Mouse (Mus musculus) kidney, postnatal 0 days (tissue): ENCODE measurements around the gene Sh3bgrl2. TPM values are rescaled to one million over a fixed set of nuclear protein-coding genes. Genes with fewer than 3 reads are reported as not detected.
A peak's percentile ranks its signal among the peaks of the same experiment; 100 is the strongest.

Experiments used
- ATAC-seq: fragments of 200-750 bp; cut with Nextera tagmentation; replicated peaks from 2 replicates; pipeline ENCODE4 v1.8.0; 2017; ENCODE audit warnings: low read depth, moderate number of reproducible peaks, moderate TSS enrichment, moderate library complexity; ENCODE audit not compliant: low FRiP score
- DNase-seq: peaks from one replicate; pipeline ENCODE4 v3.0.0-alpha.2; 2016; ENCODE audit warnings: low spot score
- H3K27ac ChIP-seq: fragments of 300-500 bp; sonication (generic); 2 replicates; pipeline ENCODE4 v1.5.1; 2014; ENCODE audit warnings: mild to moderate bottlenecking
- H3K27me3 ChIP-seq: fragments of 300-500 bp; sonication (generic); 2 replicates; pipeline ENCODE4 v1.6.1; 2014; ENCODE audit warnings: low read length, mixed read lengths; ENCODE audit not compliant: insufficient read depth
- H3K36me3 ChIP-seq: fragments of 300-500 bp; sonication (generic); 2 replicates; pipeline ENCODE4 v1.6.1; 2014; ENCODE audit warnings: low read length, mixed read lengths; ENCODE audit not compliant: insufficient read depth
- H3K4me1 ChIP-seq: fragments of 300-500 bp; sonication (generic); replicated peaks from 2 replicates; pipeline ENCODE4 v1.6.1; 2014; ENCODE audit warnings: antibody characterized with exemption, low read length, mixed read lengths; ENCODE audit not compliant: insufficient read depth
- H3K4me2 ChIP-seq: fragments of 300-500 bp; sonication (generic); 2 replicates; pipeline ENCODE4 v1.6.1; 2014; ENCODE audit warnings: mild to moderate bottlenecking, low read length, moderate library complexity, mixed read lengths
- H3K4me3 ChIP-seq: fragments of 300-500 bp; sonication (generic); replicated peaks from 2 replicates; pipeline ENCODE4 v1.5.1; 2014; ENCODE audit warnings: low read depth, low read length
- H3K9ac ChIP-seq: fragments of 300-500 bp; sonication (generic); 2 replicates; pipeline ENCODE4 v1.6.1; 2014; ENCODE audit warnings: low read depth, low read length
- H3K9me3 ChIP-seq: fragments of 300-500 bp; sonication (generic); replicated peaks from 2 replicates; pipeline ENCODE4 v1.6.1; 2016; ENCODE audit warnings: low read length, inconsistent platforms, mixed read lengths
- CTCF ChIP-seq: IDR thresholded peaks from 2 replicates; pipeline ENCODE4 v1.5.1; 2016; ENCODE audit warnings: antibody characterized with exemption, low read depth, mild to moderate bottlenecking, moderate library complexity
- WGBS: fragments of 180-500 bp; shearing (Covaris S2); extraction: QIAGEN DNeasy Blood & Tissue Kit; methylation state at CpG from one replicate; pipeline ENCODE4 v1.1.7; 2014; 5-methylcytosine and 5-hydroxymethylcytosine counted together
- polyA plus RNA-seq: library from polyadenylated mRNA; unstranded; fragments of >200 nt; fragmentation: Nextera tagmentation; extraction: Ambion mirVana; gene quantifications from 2 replicates; pipeline ENCODE4 v1.2.1, GENCODE M21; 2015

Sh3bgrl2 gene
- polyA plus RNA-seq, 1 experiment from 2014 or later, result 26.6 TPM

DNA sequence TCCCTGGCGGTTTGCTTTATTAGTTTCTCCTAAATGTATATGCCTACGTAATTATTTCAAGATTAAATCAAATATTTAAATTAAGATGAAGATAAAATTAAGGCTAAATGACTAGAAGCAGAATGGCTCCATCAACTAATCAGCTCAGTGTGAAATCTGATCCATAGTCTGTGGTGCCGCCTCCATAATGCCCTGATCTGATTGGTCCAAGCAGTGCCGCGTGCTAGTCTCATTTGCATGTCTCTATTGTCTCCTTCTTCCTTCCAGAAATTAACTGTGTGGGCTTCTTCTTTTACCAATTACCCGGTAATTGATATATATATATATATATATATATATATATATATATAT, 109.5 kb downstream of the Sh3bgrl2 start:
- DNase-seq (peak; percentile 55), ATAC-seq (no peak)
- Histone ChIP-seq H3K4me2 (peak overlapping the region; percentile 25; the same call in 1 of the 2 replicates), H3K9ac (no peak overlapping the region), H3K27me3 (no peaks in the 10 kb centered on the region), H3K36me3 (no peaks in the 10 kb centered on the region), H3K27ac (no peak overlapping the region), H3K9me3 (no peaks in the 10 kb centered on the region), H3K4me1 (peaks cover 5% of the 10 kb centered on the region; the same call in 1 of the 2 replicates), H3K4me3 (no peak overlapping the region)
- 45% methylated on average over 6 of the region's 6 CpGs for WGBS
- no peak for TF ChIP-seq CTCF

DNA sequence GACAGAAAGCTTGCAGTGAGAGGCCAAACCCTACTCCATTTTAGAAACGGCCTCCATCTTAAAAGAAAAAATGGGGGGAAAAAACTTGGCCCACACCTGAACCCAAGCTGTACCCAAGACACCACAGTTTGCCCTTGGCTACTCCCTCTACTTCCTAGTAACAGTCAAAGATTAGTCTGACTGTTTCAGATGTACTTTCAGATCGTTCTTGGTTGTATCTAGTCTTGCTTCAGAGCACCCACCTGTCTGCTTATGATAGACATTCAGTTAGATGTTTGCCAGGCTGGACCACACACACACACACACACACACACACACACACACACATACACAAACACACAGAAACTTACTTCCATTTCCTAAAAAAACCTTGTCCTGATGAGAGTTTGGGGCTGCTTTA, 111.0 kb downstream of the Sh3bgrl2 start:
- no peak for ATAC-seq
- no peak for TF ChIP-seq CTCF
- Histone ChIP-seq H3K4me1 (peaks cover 5% of the 10 kb centered on the region; the same call in 1 of the 2 replicates), H3K27me3 (no peaks in the 10 kb centered on the region), H3K4me2 (no peak overlapping the region), H3K9me3 (no peaks in the 10 kb centered on the region), H3K4me3 (no peak overlapping the region), H3K36me3 (no peaks in the 10 kb centered on the region), H3K27ac (no peak overlapping the region), H3K9ac (no peak overlapping the region)
- DNase-seq, result no peak
- 82% methylated on average over 2 of the region's 2 CpGs for WGBS

DNA sequence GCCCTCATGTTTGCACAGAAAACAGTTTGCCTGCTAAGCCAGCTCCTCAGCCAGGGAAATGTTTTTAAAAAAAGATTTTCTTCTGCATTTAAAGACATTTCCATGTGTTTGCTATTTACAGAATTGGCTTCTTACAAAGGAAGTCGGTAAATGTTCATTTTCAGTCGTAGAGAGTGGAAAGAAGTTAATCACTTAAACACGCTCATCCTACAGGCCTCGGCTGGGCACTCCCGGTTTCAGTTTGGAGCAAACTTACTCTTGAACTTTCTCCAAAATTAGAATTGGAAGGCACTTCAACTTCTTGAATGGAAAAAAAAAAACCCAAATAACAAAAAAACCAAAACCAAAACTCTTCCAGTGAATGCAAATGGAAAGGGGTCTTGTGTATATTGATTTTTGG, 113.7 kb downstream of the Sh3bgrl2 start:
- no peak for DNase-seq
- H3K4me1 ChIP-seq, result peaks cover 5% of the 10 kb centered on the region; the same call in 1 of the 2 replicates
- no peak overlapping the region for H3K4me2 ChIP-seq
- no peak overlapping the region for H3K9ac ChIP-seq
- no peaks in the 10 kb centered on the region for H3K36me3 ChIP-seq
- no peak for ATAC-seq
- no peaks in the 10 kb centered on the region for H3K27me3 ChIP-seq
- no peak for TF ChIP-seq CTCF
- no peaks in the 10 kb centered on the region for H3K9me3 ChIP-seq
- no peak overlapping the region for H3K4me3 ChIP-seq
- 82% methylated on average over 5 of the region's 5 CpGs for WGBS
- H3K27ac ChIP-seq, result no peak overlapping the region

GRCm38 (mm10) chr9:83663981-83664897, 116.1 kb downstream of the Sh3bgrl2 start:
- Histone ChIP-seq H3K9ac (0 out of 2 replicates have a peak overlapping the region, but pooled peaks have one; percentile 27), H3K9me3 (no peaks in the 10 kb centered on the region), H3K36me3 (no peaks in the 10 kb centered on the region), H3K4me1 (no peaks in the 10 kb centered on the region), H3K27me3 (no peaks in the 10 kb centered on the region), H3K4me2 (peak overlapping the region; percentile 72), H3K4me3 (peak overlapping the region; percentile 39), H3K27ac (no peak overlapping the region)
- ATAC-seq (no peak), DNase-seq (peak; percentile 43)
- 18% methylated on average over 25 of the region's 33 CpGs for WGBS
- no peak for TF ChIP-seq CTCF

- ATAC-seq, result no peak
- WGBS, result 44% methylated on average over 8 of the region's 8 CpGs
- no peak overlapping the region for H3K9ac ChIP-seq
Measured at GRCm38 (mm10) chr9:83664951-83665350, 116.8 kb downstream of the Sh3bgrl2 start.

DNA sequence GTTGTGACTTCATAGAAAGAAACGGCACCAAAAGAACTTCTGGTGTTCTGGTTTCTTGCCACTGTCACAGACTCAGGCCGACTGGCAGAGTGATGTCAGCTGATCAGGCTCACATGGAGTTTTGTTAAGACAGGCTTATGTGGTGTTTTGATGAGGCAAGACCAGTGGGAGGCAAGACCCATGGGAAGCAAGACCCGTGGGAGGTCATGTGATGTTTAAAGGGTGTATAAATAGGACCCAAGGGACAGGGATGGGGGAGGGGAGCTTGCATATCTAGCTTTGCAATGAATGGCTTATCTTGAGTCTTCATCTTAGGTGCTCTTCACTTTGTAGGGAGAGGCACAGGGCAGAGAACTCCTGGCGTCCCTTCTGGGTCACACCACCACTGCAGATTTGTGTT, 118.9 kb downstream of the Sh3bgrl2 start:
- WGBS, result 54% methylated on average over 4 of the region's 4 CpGs
- no peak overlapping the region for H3K4me3 ChIP-seq

More at GRCm38 (mm10) chr9:83664951-83665350, 116.8 kb downstream of the Sh3bgrl2 start:
- Histone ChIP-seq H3K4me1 (no peaks in the 10 kb centered on the region), H3K4me3 (peak overlapping the region; percentile 39; the same call in 1 of the 2 replicates), H3K36me3 (no peaks in the 10 kb centered on the region), H3K4me2 (peak overlapping the region; percentile 72), H3K27ac (no peak overlapping the region), H3K9me3 (no peaks in the 10 kb centered on the region), H3K27me3 (no peaks in the 10 kb centered on the region)
- TF ChIP-seq CTCF, result no peak
- DNase-seq, result peak; percentile 16

More for the DNA sequence above, 118.9 kb downstream of the Sh3bgrl2 start:
- no peak overlapping the region for H3K27ac ChIP-seq
- H3K9me3 ChIP-seq, result no peaks in the 10 kb centered on the region
- no peak overlapping the region for H3K9ac ChIP-seq
- no peak for ATAC-seq
- TF ChIP-seq CTCF, result no peak
- no peak for DNase-seq
- no peak overlapping the region for H3K4me2 ChIP-seq
- H3K36me3 ChIP-seq, result no peaks in the 10 kb centered on the region
- no peaks in the 10 kb centered on the region for H3K27me3 ChIP-seq
- no peaks in the 10 kb centered on the region for H3K4me1 ChIP-seq
